Mouse (Mus musculus): ENCODE results near the gene Slc43a2. TPM values are rescaled to one million over a fixed set of nuclear protein-coding genes. Genes with fewer than 3 reads are reported as not detected.
A peak's percentile ranks its signal among the peaks of the same experiment; 100 is the strongest.

Gene Slc43a2
- polyA plus RNA-seq, 1 experiment from 2014 or later = 24.0 TPM

- WGBS = 48% methylated on average over 8 of the region's 8 CpGs
- peak within 1 kb of the TSS; percentile 19 for H3K4me3 ChIP-seq (ENCODE audit: low read depth, low read length)
- peaks cover 8% of the 10 kb centered on the region; the same call in 1 of the 2 replicates for H3K36me3 ChIP-seq (ENCODE audit: insufficient read depth, low read length)
- H3K9me3 ChIP-seq (ENCODE audit: low read length) = no peaks in the 10 kb centered on the region
- 0 out of 2 replicates have a peak, but pooled peaks have one; percentile 29 for TF ChIP-seq EP300 (IDR thresholded peaks at IDR 0.05)
- no peak for TF ChIP-seq CTCF (IDR thresholded peaks at IDR 0.05)
- no peaks in the 10 kb centered on the region for H3K27me3 ChIP-seq (replicated peaks; ENCODE audit: insufficient read depth, low read length)
- peak; percentile 71 for DNase-seq (ENCODE audit: low spot score)
- H3K4me2 ChIP-seq (replicated peaks; ENCODE audit: low read depth, low read length) = peak within 1 kb of the TSS; percentile 45
- no peak within 1 kb of the TSS; the same call in 1 of the 2 replicates for H3K9ac ChIP-seq (replicated peaks; ENCODE audit: low read depth)
- H3K27ac ChIP-seq (ENCODE audit: low read length) = no peak within 1 kb of the TSS
- peaks cover 10% of the 10 kb centered on the region; the same call in 1 of the 2 replicates for H3K4me1 ChIP-seq (ENCODE audit: insufficient read depth, low read depth, low read length)
- ATAC-seq = peak; percentile 21
Measured at GRCm38 (mm10) chr11:75513336-75513735, 18.2 kb upstream of the Slc43a2 start, which contains the start of gene Scarf1. Gene Scarf1, plus strand, starts transcription at chr11:75513540.

GRCm38 (mm10) chr11:75515186-75515585 is 16.3 kb upstream of the Slc43a2 start:
- no peaks in the 10 kb centered on the region for H3K36me3 ChIP-seq (ENCODE audit: insufficient read depth, low read length)
- no peaks in the 10 kb centered on the region for H3K4me1 ChIP-seq (ENCODE audit: insufficient read depth, low read depth, low read length)
- ATAC-seq (no peak), DNase-seq (ENCODE audit: low spot score) (no peak)
- H3K9ac ChIP-seq (replicated peaks; ENCODE audit: low read depth) = no peak overlapping the region
- H3K4me3 ChIP-seq (ENCODE audit: low read depth, low read length) = no peak overlapping the region
- H3K9me3 ChIP-seq (ENCODE audit: low read length) = no peaks in the 10 kb centered on the region
- no peak overlapping the region for H3K27ac ChIP-seq (ENCODE audit: low read length)
- 92% methylated on average over 25 of the region's 25 CpGs for WGBS
- TF ChIP-seq CTCF (IDR thresholded peaks at IDR 0.05) = no peak
- TF ChIP-seq EP300 (IDR thresholded peaks at IDR 0.05) = no peak
- H3K4me2 ChIP-seq (replicated peaks; ENCODE audit: low read depth, low read length) = no peak overlapping the region
- H3K27me3 ChIP-seq (replicated peaks; ENCODE audit: insufficient read depth, low read length) = no peaks in the 10 kb centered on the region

GRCm38 (mm10) chr11:75519834-75520633 is 11.5 kb upstream of the Slc43a2 start:
- Histone ChIP-seq H3K27me3 (replicated peaks; ENCODE audit: insufficient read depth, low read length) (no peaks in the 10 kb centered on the region), H3K4me3 (ENCODE audit: low read depth, low read length) (no peak overlapping the region), H3K9ac (replicated peaks; ENCODE audit: low read depth) (no peak overlapping the region), H3K27ac (ENCODE audit: low read length) (no peak overlapping the region), H3K36me3 (ENCODE audit: insufficient read depth, low read length) (no peaks in the 10 kb centered on the region; the same call in 1 of the 2 replicates), H3K9me3 (ENCODE audit: low read length) (no peaks in the 10 kb centered on the region), H3K4me2 (replicated peaks; ENCODE audit: low read depth, low read length) (no peak overlapping the region), H3K4me1 (ENCODE audit: insufficient read depth, low read depth, low read length) (no peaks in the 10 kb centered on the region; the same call in 1 of the 2 replicates)
- 65% methylated on average over 15 of the region's 15 CpGs for WGBS
- no peak for ATAC-seq
- no peak for DNase-seq (ENCODE audit: low spot score)
- no peak for TF ChIP-seq CTCF (IDR thresholded peaks at IDR 0.05)
- no peak for TF ChIP-seq EP300 (IDR thresholded peaks at IDR 0.05)

DNA sequence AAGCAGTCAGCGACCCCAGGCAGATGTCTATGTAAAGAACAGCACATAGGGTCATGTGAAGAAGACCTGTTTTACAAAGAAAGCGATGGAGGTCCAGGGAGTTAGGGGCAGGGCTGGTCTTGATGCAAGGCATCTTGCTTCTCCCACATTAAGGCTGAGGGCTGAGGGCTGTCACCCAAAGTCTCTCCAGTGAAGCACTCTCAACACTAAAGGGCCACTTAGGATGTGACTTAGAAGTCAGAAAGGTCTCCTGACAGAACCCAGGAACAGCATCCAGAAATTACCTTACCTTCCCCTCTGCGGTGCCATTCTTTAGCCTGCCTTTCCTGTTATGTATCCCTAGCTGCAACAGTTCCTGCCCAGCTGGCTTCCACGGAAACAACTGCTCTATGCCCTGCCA is 9.9 kb upstream of the Slc43a2 start:
- DNase-seq (ENCODE audit: low spot score) = peak; percentile 59
- no peaks in the 10 kb centered on the region for H3K9me3 ChIP-seq (ENCODE audit: low read length)

GRCm38 (mm10) chr11:75522793-75523192 is 8.7 kb upstream of the Slc43a2 start:
- 74% methylated on average over 2 of the region's 2 CpGs for WGBS
- ATAC-seq = peak; percentile 69
- Histone ChIP-seq H3K4me2 (replicated peaks; ENCODE audit: low read depth, low read length) (no peak overlapping the region), H3K27ac (ENCODE audit: low read length) (no peak overlapping the region; the same call in 1 of the 2 replicates), H3K4me1 (ENCODE audit: insufficient read depth, low read depth, low read length) (no peaks in the 10 kb centered on the region; the same call in 1 of the 2 replicates), H3K27me3 (replicated peaks; ENCODE audit: insufficient read depth, low read length) (no peaks in the 10 kb centered on the region), H3K36me3 (ENCODE audit: insufficient read depth, low read length) (no peaks in the 10 kb centered on the region; the same call in 1 of the 2 replicates), H3K4me3 (ENCODE audit: low read depth, low read length) (no peak overlapping the region), H3K9ac (replicated peaks; ENCODE audit: low read depth) (no peak overlapping the region), H3K9me3 (ENCODE audit: low read length) (no peaks in the 10 kb centered on the region)
- DNase-seq (ENCODE audit: low spot score) = peak; percentile 48
- TF ChIP-seq CTCF (IDR thresholded peaks at IDR 0.05) (no peak), EP300 (IDR thresholded peaks at IDR 0.05) (peak; percentile 77)

More for the DNA sequence above, 9.9 kb upstream of the Slc43a2 start:
- H3K4me1 ChIP-seq (ENCODE audit: insufficient read depth, low read depth, low read length) = no peaks in the 10 kb centered on the region; the same call in 1 of the 2 replicates
- H3K27ac ChIP-seq (ENCODE audit: low read length) = no peak overlapping the region
- TF ChIP-seq EP300 (IDR thresholded peaks at IDR 0.05) (no peak), CTCF (IDR thresholded peaks at IDR 0.05) (no peak)
- ATAC-seq = peak; percentile 58
- H3K27me3 ChIP-seq (replicated peaks; ENCODE audit: insufficient read depth, low read length) = no peaks in the 10 kb centered on the region
- no peaks in the 10 kb centered on the region; the same call in 1 of the 2 replicates for H3K36me3 ChIP-seq (ENCODE audit: insufficient read depth, low read length)
- no peak overlapping the region for H3K9ac ChIP-seq (replicated peaks; ENCODE audit: low read depth)
- H3K4me2 ChIP-seq (replicated peaks; ENCODE audit: low read depth, low read length) = no peak overlapping the region
- WGBS = 63% methylated on average over 4 of the region's 4 CpGs
- no peak overlapping the region for H3K4me3 ChIP-seq (ENCODE audit: low read depth, low read length)

DNA sequence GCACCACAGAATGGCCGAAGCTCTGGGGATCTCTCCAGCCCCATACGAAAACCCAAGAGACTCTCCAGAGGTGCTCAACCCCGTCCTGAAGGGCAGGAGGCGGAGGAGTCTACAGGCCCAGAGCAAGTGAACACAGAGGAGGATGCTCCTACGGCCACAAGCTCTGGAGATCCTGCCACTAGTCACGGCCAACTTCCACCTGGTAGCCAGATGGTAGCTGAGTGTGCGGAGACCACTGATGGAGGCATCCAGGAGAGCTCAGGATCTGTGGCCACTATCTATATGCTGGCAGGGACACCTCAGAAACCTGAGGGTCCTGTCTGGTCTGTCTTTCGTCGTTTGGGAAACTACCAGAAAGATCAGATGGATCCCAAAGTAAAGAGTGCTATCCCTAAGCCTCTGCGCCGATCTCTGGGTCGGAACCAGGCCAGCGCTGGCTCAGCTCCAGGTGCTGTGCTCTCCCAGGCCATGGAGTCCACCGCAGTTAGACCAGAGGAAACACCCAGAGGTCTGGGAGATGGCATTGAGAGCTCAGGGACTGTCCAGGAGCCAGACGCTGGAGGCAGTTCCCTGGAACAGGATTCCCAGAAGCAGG is 5.9 kb upstream of the Slc43a2 start:
- Histone ChIP-seq H3K4me3 (ENCODE audit: low read depth, low read length) (no peak overlapping the region), H3K27me3 (replicated peaks; ENCODE audit: insufficient read depth, low read length) (no peaks in the 10 kb centered on the region), H3K9ac (replicated peaks; ENCODE audit: low read depth) (no peak overlapping the region), H3K36me3 (ENCODE audit: insufficient read depth, low read length) (no peaks in the 10 kb centered on the region; the same call in 1 of the 2 replicates), H3K4me1 (ENCODE audit: insufficient read depth, low read depth, low read length) (no peaks in the 10 kb centered on the region), H3K27ac (ENCODE audit: low read length) (no peak overlapping the region), H3K9me3 (ENCODE audit: low read length) (no peaks in the 10 kb centered on the region), H3K4me2 (replicated peaks; ENCODE audit: low read depth, low read length) (no peak overlapping the region)
- ATAC-seq (no peak), DNase-seq (ENCODE audit: low spot score) (no peak)
- TF ChIP-seq CTCF (IDR thresholded peaks at IDR 0.05) = no peak
- no peak for TF ChIP-seq EP300 (IDR thresholded peaks at IDR 0.05)
- 83% methylated on average over 15 of the region's 15 CpGs for WGBS

All from lung, postnatal 0 days (tissue).